Mouse (Mus musculus) CD4-positive naive resting alpha-beta T cell, adult 76 days (primary cell): ENCODE data around the gene Srr. TPM values are rescaled to one million over a fixed set of nuclear protein-coding genes. Genes with fewer than 3 reads are reported as not detected.

Source experiments
- total RNA-seq: library from RNA; stranded (reverse); gene quantifications from one replicate; pipeline ENCODE4 v1.2.4, GENCODE M21; 2023

The Srr gene
- 3.3 TPM for total RNA-seq

GRCm38 (mm10) chr11:74925577-74926387, at the start of gene Srr, which contains the start of gene Smg6:
Gene Srr, minus strand, starts transcription at chr11:74925948.
Gene Smg6, plus strand, starts transcription at chr11:74925823.

GRCm38 (mm10) chr11:74897678-74898516, 27.9 kb downstream of the Srr start, which contains the start of gene Tsr1:
Gene Tsr1, plus strand, starts transcription at chr11:74898071.

GRCm38 (mm10) chr11:74896901-74897677, 28.7 kb downstream of the Srr start, which contains the start of gene Sgsm2:
Gene Sgsm2, minus strand, starts transcription at chr11:74897060.

Other genes with a start within 250 kb of the Srr start
- 165 TPM for gene Pafah1b1, start 201.3 kb downstream of the Srr start, total RNA-seq
- 49.0 TPM for gene Mettl16, start 155.1 kb downstream of the Srr start, total RNA-seq
- gene Mnt, start 95.0 kb downstream of the Srr start, total RNA-seq: 91.2 TPM
- 9.8 TPM for gene Sgsm2, start 28.9 kb downstream of the Srr start, total RNA-seq
- gene Tsr1, start 27.9 kb downstream of the Srr start, total RNA-seq: 77.6 TPM
- gene Smg6, start 125 bp downstream of the Srr start, total RNA-seq: 73.4 TPM
- gene Hic1, start 243.6 kb upstream of the Srr start, total RNA-seq: 1.6 TPM